12 mouse cellular contexts compared by ENCODE assay signal in the genomic region with DNA sequence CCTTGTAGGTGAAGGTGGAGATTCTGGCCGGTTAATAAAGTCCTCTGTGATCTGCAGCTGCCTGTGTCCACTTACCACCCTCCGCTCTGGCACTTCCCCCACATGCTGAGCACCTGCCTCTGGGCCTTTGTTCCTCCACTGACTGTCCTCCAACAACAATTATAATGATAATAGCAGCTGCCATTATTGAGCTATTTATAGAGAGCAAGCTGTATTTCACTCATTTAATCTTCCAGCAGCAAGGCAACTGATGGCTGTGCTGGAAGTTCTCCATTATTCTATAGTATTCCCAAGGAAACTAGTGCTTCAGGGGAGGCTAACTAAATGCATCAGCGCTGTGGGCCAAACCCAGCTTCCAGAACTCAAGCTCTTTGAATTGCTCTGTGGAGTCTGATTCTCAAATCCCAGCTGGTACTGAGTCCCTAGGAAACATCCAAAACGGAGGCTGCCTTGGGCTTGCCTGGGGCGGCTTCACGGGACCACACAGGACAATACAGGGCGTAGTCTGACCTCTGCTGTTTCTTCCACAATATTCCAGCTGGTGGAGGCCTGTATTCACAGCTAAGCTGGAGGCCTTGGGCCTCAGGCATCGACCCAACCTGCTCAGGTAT.
DNase-seq lines count a peak whose midpoint lies in the region; ATAC-seq and TF ChIP-seq lines count a peak whose summit lies in the region.
"Had no signal": no experiment of that assay in that cellular context is flagged by ENCODE, and none has a peak within 500 bp of the region (broad histone marks: within the 10 kb centered on the region; RNA-seq: fewer than 3 reads in every experiment).

No protein-coding gene starts in this region.

- H3K27ac ChIP-seq in hindbrain, postnatal 0 days, result peak overlapping the region; percentile 38; the same call in 1 of the 2 replicates
- H3K27ac ChIP-seq: embryonic facial prominence, embryonic 13.5 days had no signal

- H3K4me1 ChIP-seq in hindbrain, postnatal 0 days (ENCODE audit: insufficient read depth, low read length), result peaks cover 7% of the 10 kb centered on the region; the same call in 1 of the 2 replicates

- no peak overlapping the region for H3K9ac ChIP-seq in hindbrain, postnatal 0 days (replicated peaks; ENCODE audit: low read length)
- H3K9ac ChIP-seq: embryonic facial prominence, embryonic 13.5 days had no signal

- TF ChIP-seq CTCF in hindbrain, postnatal 0 days (IDR thresholded peaks at IDR 0.05; ENCODE audit: low read depth), result peak; percentile 42

- no peak overlapping the region for H3K4me3 ChIP-seq in hindbrain, postnatal 0 days (ENCODE audit: low read length)
- H3K4me3 ChIP-seq: embryonic facial prominence, embryonic 13.5 days had no signal

- H3K36me3 ChIP-seq in hindbrain, postnatal 0 days (ENCODE audit: insufficient read depth, low read length), result no peaks in the 10 kb centered on the region
- H3K36me3 ChIP-seq: embryonic facial prominence, embryonic 13.5 days had no signal

- H3K9me3 ChIP-seq in hindbrain, postnatal 0 days (ENCODE audit: low read length), result no peaks in the 10 kb centered on the region
- H3K9me3 ChIP-seq: embryonic facial prominence, embryonic 13.5 days had no signal

- H3K27me3 ChIP-seq in hindbrain, postnatal 0 days (ENCODE audit: insufficient read depth, low read length), result no peaks in the 10 kb centered on the region

- WGBS in hindbrain, postnatal 0 days, result 17% methylated on average over 8 of the region's 8 CpGs

- 0 out of 2 replicates have a peak, but pooled peaks have one; percentile 39 for ATAC-seq in hindbrain, postnatal 0 days
- ATAC-seq in erythroblast, adult 5-6 weeks (replicated peaks; ENCODE audit: low FRiP score, poor library complexity, severe bottlenecking), result no peak
- ATAC-seq: activated CD4-positive, CD25-positive, alpha-beta regulatory T cell, adult 4 months had no signal

- peak; percentile 22 to 44 for DNase-seq in adrenal gland, adult (ENCODE audit: inconsistent age in 2 of 2, low spot score in 1 of 2)
- no peak for DNase-seq in adrenal gland, postnatal 4 days (ENCODE audit: low spot score in 2 of 2)
- DNase-seq in left cerebral cortex, postnatal 4 days, result peak; percentile 31
- DNase-seq in left cerebral cortex, adult 11 months (ENCODE audit: low spot score), result no peak
- DNase-seq in hindbrain, postnatal 0 days (ENCODE audit: low spot score), result peak; percentile 59
- DNase-seq in retina, embryonic 14.5 days (ENCODE audit: low spot score), result peak; percentile 40
- DNase-seq in layer of hippocampus, adult 9-10 months (ENCODE audit: low spot score), result no peak
- DNase-seq: heart, postnatal 14 days; right cerebral cortex, postnatal 4 days had no signal

- H3K4me2 ChIP-seq in hindbrain, postnatal 0 days (ENCODE audit: low read depth, low read length), result no peak overlapping the region
- H3K4me2 ChIP-seq: embryonic facial prominence, embryonic 13.5 days had no signal

- intact Hi-C loops in left cerebral cortex, postnatal 4 days (cut with DNase I), result no loop called here

Comparison
In these comparisons a context has a peak if more than half of its experiments do, and no peak if none do; other contexts are left out.
1. DNase-seq: peak in adrenal gland, adult (2 of 2), left cerebral cortex, postnatal 4 days (single experiment), hindbrain, postnatal 0 days (single experiment) and retina, embryonic 14.5 days (single experiment); none in adrenal gland, postnatal 4 days (0 of 2), left cerebral cortex, adult 11 months (single experiment) and layer of hippocampus, adult 9-10 months (single experiment).